Mouse (Mus musculus): ENCODE results near the gene Tmprss13. TPM values are rescaled to one million over a fixed set of nuclear protein-coding genes. Genes with fewer than 3 reads are reported as not detected.

Tmprss13 gene
- total RNA-seq (2021) = under 1 TPM; 0.48 to 0.73 TPM
- long read RNA-seq, experiment 1 = 0 reads
- long read RNA-seq, experiment 2 = 0 reads

DNA sequence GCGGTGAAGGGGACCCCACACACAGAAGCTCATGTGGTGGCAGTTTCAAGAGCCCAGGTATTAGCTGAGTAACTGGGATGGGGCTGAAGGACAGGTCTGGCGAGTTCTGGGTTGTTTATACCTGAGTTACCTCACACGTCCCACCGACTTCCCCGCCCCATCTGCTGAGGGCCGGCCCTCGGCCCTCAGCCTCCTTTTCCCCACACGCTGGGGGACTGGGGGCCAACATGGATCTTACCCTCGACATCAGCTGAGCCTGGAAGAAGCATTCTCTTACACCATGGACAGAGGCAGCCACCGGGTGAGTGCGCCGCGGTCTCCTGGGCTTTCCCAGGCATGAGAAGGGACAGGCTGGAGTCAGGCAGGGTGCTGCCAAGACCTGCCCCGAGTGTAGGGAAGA lies at the start of gene Tmprss13:
Tmprss13 (plus strand) TSS at position 246 of the 400 bp plus-strand sequence.
- TF ChIP-seq CTCF (IDR thresholded peaks at IDR 0.05) = no peak
- no peak for DNase-seq
- Histone ChIP-seq H3K4me3 (no peak within 1 kb of the TSS), H3K27ac (no peak within 1 kb of the TSS)
- intact Hi-C loops (cut with DNase I) = no loop called here

DNA sequence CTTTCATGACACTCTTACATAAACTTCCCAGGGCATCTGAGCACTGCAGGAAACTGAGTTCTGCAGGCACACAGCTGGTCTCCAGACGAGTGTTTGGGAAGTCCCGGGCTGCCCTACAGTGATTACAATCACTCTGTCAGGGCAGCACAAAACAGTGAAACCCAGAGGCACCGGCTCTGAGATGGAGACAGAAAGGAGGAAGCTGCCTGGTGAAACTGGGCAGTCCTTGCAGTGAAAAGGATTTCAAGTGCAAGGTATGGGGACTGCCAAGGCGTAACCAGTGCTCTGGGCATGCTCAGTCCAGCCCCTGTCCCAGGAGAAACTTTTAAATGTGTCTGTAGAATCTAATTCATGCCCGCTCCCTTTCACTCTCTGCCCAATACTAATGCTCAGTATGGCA lies 46.7 kb upstream of the Tmprss13 start:
- TF ChIP-seq CTCF (IDR thresholded peaks at IDR 0.05) = no peak
- DNase-seq = peak; percentile 22
- H3K4me3 ChIP-seq = no peak overlapping the region
- no peak overlapping the region for H3K27ac ChIP-seq
- intact Hi-C loops (cut with DNase I) = no loop called here

DNA sequence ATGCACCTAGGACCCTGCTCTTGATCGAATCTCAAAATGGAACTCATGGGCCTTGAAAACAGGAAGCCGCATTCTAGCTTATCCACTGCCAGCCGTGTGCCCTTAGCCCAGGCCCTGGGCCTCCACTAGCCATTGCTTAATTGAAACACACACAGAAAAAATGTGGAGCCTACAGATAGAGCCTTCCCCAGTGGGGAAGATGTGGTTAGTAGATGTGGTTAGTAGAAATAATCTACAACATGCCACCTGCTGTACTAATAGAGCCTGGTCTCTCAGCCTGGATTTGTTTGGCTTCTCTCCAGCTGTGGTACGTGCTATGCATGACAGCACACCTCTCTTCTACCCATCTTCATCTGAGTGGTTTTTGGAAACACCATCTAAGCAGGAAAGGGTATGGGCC lies 44.7 kb upstream of the Tmprss13 start:
- intact Hi-C loops (cut with DNase I) = no loop called here
- no peak for DNase-seq
- Histone ChIP-seq H3K4me3 (no peak overlapping the region), H3K27ac (no peak overlapping the region)
- no peak for TF ChIP-seq CTCF (IDR thresholded peaks at IDR 0.05)

DNA sequence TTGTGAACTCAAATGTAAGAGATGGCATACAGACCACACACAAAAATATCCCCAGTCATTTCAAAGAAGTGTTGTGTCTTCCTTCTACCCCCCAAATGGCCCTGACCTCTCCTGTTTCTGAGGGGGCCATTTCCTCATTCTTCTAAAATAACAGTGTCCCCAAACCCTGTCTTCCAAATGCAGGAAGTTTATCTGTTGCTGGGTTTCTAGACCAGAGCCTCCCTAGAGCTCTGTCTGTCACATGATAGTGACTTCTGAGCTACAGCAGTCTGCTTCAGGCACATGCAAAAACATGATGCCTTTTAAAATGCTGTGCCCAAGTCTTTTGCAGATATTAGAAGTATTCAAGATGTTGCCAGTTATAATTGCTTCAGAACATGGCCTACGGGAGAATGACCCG lies 44.3 kb upstream of the Tmprss13 start:
- no peak overlapping the region for H3K4me3 ChIP-seq
- DNase-seq = no peak
- TF ChIP-seq CTCF (IDR thresholded peaks at IDR 0.05) = no peak
- intact Hi-C loops (cut with DNase I) = no loop called here
- no peak overlapping the region for H3K27ac ChIP-seq

GRCm38 (mm10) chr9:45280059-45280458 lies 38.8 kb upstream of the Tmprss13 start:
- DNase-seq = no peak
- no peak overlapping the region for H3K27ac ChIP-seq
- intact Hi-C loops (cut with DNase I) = no loop called here
- TF ChIP-seq CTCF (IDR thresholded peaks at IDR 0.05) = no peak
- no peak overlapping the region for H3K4me3 ChIP-seq

- intact Hi-C loops (cut with DNase I) = no loop called here
- no peak overlapping the region for H3K27ac ChIP-seq
- no peak for DNase-seq
Measured at GRCm38 (mm10) chr9:45280891-45281290, 38.0 kb upstream of the Tmprss13 start.

DNA sequence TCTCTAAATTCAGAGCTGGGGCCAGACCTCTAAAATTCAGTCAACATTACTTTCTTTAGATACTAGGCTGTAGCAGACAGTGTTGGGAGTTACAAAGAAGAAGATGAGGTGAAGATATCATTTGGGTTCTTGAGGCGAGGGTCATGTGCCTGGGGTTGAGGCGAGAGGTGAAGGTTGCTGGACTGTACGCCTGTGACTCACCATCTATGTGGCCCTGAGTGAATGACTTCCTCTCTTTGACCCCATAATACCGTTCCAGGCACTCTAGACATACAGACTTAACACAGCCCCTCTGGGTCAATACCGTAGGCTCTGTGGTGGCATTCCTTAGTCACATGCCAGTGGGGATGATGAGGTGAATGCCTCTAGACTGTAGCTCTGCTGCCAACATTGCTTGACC lies 36.4 kb upstream of the Tmprss13 start:
- Histone ChIP-seq H3K4me3 (no peak overlapping the region), H3K27ac (no peak overlapping the region)
- intact Hi-C loops (cut with DNase I) = no loop called here
- DNase-seq = no peak
- no peak for TF ChIP-seq CTCF (IDR thresholded peaks at IDR 0.05)

More at GRCm38 (mm10) chr9:45280891-45281290, 38.0 kb upstream of the Tmprss13 start:
- TF ChIP-seq CTCF (IDR thresholded peaks at IDR 0.05) = no peak
- H3K4me3 ChIP-seq = no peak overlapping the region

DNA sequence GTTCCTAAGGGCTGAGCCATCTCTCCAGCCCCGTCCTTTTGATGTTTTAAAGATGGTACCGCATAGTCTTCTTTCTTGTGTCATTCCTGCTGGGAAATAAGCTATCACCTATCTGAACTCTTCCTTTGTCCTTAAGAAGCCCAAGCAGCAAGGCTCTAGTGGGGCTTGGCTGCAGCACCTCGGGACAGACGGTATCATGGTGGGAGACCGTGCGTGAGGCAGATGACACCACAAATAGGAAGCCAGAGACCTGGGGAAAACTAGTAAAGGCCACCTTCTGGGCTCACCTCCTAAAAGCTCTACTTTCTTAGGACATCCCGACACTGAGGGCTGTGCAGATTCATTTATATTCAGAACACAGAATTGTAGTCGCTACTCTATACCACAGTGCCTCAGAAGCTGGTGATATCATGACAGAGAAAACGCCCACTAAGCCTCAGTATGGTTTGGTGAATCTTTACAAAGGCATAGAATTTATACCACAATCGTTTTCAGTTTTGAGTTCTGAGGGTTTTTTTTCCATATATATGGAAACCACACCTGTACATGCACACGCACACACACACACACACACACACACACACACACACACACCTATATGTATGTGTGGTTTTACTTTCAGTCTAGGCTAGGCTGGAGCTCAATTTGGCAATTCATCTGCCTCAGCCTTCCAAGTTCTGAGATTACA lies 27.3 kb upstream of the Tmprss13 start:
- intact Hi-C loops (cut with DNase I) = no loop called here

DNA sequence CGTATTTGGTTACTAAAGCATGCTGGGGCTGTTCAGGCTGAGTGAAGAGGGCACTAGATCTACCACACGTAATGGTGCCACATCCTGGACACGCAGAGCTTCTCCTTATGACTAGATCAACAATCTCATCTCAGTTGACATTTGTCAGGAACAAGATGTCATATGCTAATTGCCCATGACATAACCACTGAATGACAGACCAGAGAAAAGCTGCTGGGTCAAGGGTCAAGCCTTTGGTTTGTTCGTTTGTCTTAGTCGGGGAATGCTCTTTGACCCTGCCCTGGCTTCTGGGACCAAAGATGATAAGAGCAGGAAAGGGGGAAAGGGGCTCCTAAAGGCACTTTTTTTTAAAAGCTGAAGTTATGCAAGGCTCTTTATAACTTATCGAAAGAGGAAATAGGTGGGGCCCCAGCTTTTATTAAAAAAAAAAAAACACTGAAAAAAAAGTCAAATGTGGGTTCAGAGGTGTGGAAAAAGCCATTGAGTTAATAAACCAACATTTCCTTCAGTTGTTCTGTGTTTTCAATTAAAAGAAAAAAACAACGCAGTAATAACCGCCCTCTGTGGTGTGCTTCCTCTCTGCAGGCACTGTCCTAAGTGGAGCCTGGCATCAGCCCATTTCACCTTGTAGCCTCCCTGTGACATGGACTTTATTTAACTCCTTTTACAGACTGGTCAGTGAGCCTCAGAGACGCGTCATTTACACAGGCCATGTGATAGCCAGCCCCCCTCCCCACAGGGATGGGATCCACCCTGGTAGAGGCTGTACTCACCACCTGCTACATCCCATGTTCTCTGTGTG lies 24.5 kb upstream of the Tmprss13 start:
- intact Hi-C loops (cut with DNase I) = no loop called here
- no peak for TF ChIP-seq CTCF (IDR thresholded peaks at IDR 0.05)
- H3K27ac ChIP-seq = peak overlapping the region; percentile 38; the same call in 1 of the 2 replicates

More for the DNA sequence above, 27.3 kb upstream of the Tmprss13 start:
- Histone ChIP-seq H3K4me3 (no peak overlapping the region), H3K27ac (no peak overlapping the region)
- no peak for TF ChIP-seq CTCF (IDR thresholded peaks at IDR 0.05)
- no peak for DNase-seq

GRCm38 (mm10) chr9:45299231-45300006 lies 19.5 kb upstream of the Tmprss13 start:
- Histone ChIP-seq H3K27ac (no peak overlapping the region), H3K4me3 (no peak overlapping the region)
- TF ChIP-seq CTCF (IDR thresholded peaks at IDR 0.05) = peak; percentile 66
- intact Hi-C loops (cut with DNase I) = loop anchor here (1.0 to 2.0 kb wide), 4 partner anchors 79 to 117 kb away; no protein-coding TSS in a partner anchor
- DNase-seq = peak; percentile 28

More for the DNA sequence above, 24.5 kb upstream of the Tmprss13 start:
- no peak for DNase-seq
- H3K4me3 ChIP-seq = no peak overlapping the region

DNA sequence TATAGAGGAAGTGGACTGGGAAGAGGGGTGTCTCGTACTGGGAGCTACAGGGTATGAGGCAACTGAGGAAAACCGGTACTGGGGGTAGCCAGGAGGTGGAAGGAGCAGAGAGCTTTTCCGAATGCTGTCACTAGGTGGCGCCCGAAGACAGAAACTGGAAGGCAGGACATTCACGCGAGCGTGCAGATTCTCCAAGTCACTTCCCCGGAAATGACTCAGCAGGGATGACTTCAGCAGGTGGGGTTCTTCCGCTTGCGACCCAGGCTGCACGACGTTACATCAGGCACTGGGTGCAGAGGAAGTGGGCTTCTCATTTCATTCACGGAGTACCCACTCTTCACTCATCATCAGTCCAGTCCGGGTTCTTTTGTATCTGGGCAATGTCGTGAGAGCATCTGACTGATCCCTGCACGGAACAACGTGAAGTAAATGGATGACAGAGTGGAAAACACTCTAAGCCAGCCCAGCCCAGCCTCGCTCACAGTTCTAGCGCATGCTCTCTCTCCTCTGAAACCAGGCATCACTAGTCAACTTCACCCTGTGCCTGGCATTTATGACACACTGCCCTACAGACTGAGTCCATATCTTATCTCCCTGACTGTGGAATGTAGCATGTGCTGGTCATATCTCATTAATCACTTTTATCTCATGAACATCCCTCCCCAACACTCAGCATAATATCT lies 18.3 kb upstream of the Tmprss13 start:
- H3K27ac ChIP-seq = peak overlapping the region; percentile 79
- intact Hi-C loops (cut with DNase I) = loop anchor here (1.0 to 2.0 kb wide), 4 partner anchors 80 to 116 kb away; no protein-coding TSS in a partner anchor
- peak overlapping the region; percentile 67 for H3K4me3 ChIP-seq
- peak; percentile 95 for TF ChIP-seq CTCF (IDR thresholded peaks at IDR 0.05)
- peak; percentile 94 for DNase-seq

- Histone ChIP-seq H3K27ac (no peak overlapping the region), H3K4me3 (no peak overlapping the region)
- DNase-seq = no peak
- intact Hi-C loops (cut with DNase I) = loop anchor here (2.0 kb wide), 2 partner anchors 81 to 115 kb away; no protein-coding TSS in a partner anchor
- no peak for TF ChIP-seq CTCF (IDR thresholded peaks at IDR 0.05)
Measured at GRCm38 (mm10) chr9:45301771-45302170, 17.1 kb upstream of the Tmprss13 start.
